Mouse (Mus musculus): ENCODE measurements around the gene Hhat.

DNA sequence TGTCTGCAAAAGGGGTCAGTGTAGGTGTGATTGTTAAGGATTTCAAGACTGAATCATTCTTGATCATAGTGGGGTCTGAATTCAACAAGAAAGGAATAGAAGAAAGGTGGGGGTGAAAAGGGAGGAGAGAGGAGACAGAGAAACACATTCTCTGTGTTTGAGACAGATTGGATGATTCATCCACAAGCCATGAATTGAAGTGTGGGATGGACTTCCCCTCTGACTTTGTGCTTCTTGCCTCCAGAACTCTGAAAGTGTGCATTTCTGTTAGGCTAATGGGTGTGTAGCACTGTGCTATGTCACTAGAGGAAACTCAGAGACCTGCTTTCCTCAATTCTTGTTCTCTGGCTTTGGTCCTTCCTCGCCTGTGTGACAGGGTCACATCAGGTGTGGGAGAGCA lies 15.2 kb upstream of the Hhat start:
- no peak for TF ChIP-seq CTCF (IDR thresholded peaks at IDR 0.05 in 2 of 3, conservative IDR thresholded peaks at IDR 0.05 in 1 of 3; ENCODE audit: control insufficient read depth in 1 of 3, insufficient read depth in 1 of 3, low read depth in 2 of 3, low read length in 3 of 3, poor library complexity in 1 of 3, severe bottlenecking in 1 of 3)
- TF ChIP-seq RCOR1 (IDR thresholded peaks at IDR 0.05; ENCODE audit: low read depth, low read length), result no peak
- no peak for TF ChIP-seq CHD1 (IDR thresholded peaks at IDR 0.05; ENCODE audit: low read depth, low read length)
- TF ChIP-seq RAD21 (IDR thresholded peaks at IDR 0.05; ENCODE audit: low read depth, low read length), result no peak
- TF ChIP-seq ZMIZ1 (IDR thresholded peaks at IDR 0.05; ENCODE audit: low read depth, low read length), result no peak
- no peak for TF ChIP-seq USF2 (IDR thresholded peaks at IDR 0.05; ENCODE audit: borderline replicate concordance in 1 of 2, insufficient read depth in 1 of 2, low read depth in 1 of 2, low read length in 2 of 2)
- TF ChIP-seq POLR2AphosphoS5 (IDR thresholded peaks at IDR 0.05; ENCODE audit: borderline replicate concordance, low read depth, low read length), result no peak
- no peak for TF ChIP-seq MAFK (IDR thresholded peaks at IDR 0.05; ENCODE audit: borderline replicate concordance, low read depth, low read length)
- no peak for TF ChIP-seq POLR2A (IDR thresholded peaks at IDR 0.05; ENCODE audit: control insufficient read depth in 1 of 2, insufficient read depth in 1 of 2, low read depth in 1 of 2, low read length in 2 of 2, poor library complexity in 1 of 2)
- TF ChIP-seq CHD2 (IDR thresholded peaks at IDR 0.05; ENCODE audit: low read length), result no peak
- no peak for TF ChIP-seq ZC3H11A (IDR thresholded peaks at IDR 0.05; ENCODE audit: low read depth, low read length)

All from MEL (cell line).